Mouse (Mus musculus) E14TG2a.4 (cell line): Measurements from ENCODE around the gene Cmip.

ENCODE experiments used
- CTCF ChIP-seq: conservative IDR thresholded peaks from 2 replicates; pipeline ENCODE4 v1.5.1; 2014; ENCODE audit warnings: low read length
- NANOG ChIP-seq: IDR thresholded peaks from 2 replicates; pipeline ENCODE4 v1.6.1; 2014; ENCODE audit warnings: borderline replicate concordance, low read length, mixed read lengths
- POU5F1 ChIP-seq: IDR thresholded peaks from 2 replicates; pipeline ENCODE4 v1.6.1; 2014; ENCODE audit warnings: low read length, borderline replicate concordance

- no peak for TF ChIP-seq CTCF
- no peak for TF ChIP-seq POU5F1
- no peak for TF ChIP-seq NANOG
Measured at GRCm38 (mm10) chr8:117363291-117363690, 106.4 kb downstream of the Cmip start.
